Mouse (Mus musculus) heart, postnatal 4 days (tissue): ENCODE measurements at regions not wholly inside any gene's neighbourhood (a gene's known extent, or its start where the extent isn't known, plus 50 kb on each side); places are given as distances from the start of the nearest gene placed in this dataset.

Experiments
- DNase-seq: peaks from one replicate; pipeline ENCODE4 v3.0.0; 2021

- no peak for DNase-seq
Measured at GRCm38 (mm10) chr7:90030486-90031250, 49.9 kb upstream of the Eed start.

- DNase-seq = no peak
Measured at GRCm38 (mm10) chr7:90033086-90033485, 52.3 kb upstream of the Eed start.

- DNase-seq = peak; percentile 25
Measured at GRCm38 (mm10) chr7:90033640-90034312, 53.0 kb upstream of the Eed start.

- DNase-seq = no peak
Measured at GRCm38 (mm10) chr7:90034498-90034897, 53.7 kb upstream of the Eed start.

GRCm38 (mm10) chr7:90035396-90035795 is 54.6 kb upstream of the Eed start:
- no peak for DNase-seq

GRCm38 (mm10) chr7:90037736-90038135 is 57.0 kb upstream of the Eed start:
- no peak for DNase-seq

GRCm38 (mm10) chr7:90039504-90039903 is 58.7 kb upstream of the Eed start:
- no peak for DNase-seq

- DNase-seq = peak; percentile 46
Measured at GRCm38 (mm10) chr7:90040581-90041340, 60.0 kb upstream of the Eed start.

GRCm38 (mm10) chr7:90041565-90042024 is 60.8 kb upstream of the Eed start:
- no peak for DNase-seq

GRCm38 (mm10) chr7:90042364-90042763 is 61.6 kb upstream of the Eed start:
- DNase-seq = no peak

GRCm38 (mm10) chr7:90043526-90043925 is 62.7 kb upstream of the Eed start:
- no peak for DNase-seq

GRCm38 (mm10) chr7:90044100-90044698 is 63.4 kb upstream of the Eed start:
- no peak for DNase-seq

- DNase-seq = no peak
Measured at GRCm38 (mm10) chr7:90045208-90045800, 64.5 kb upstream of the Eed start.

- no peak for DNase-seq
Measured at GRCm38 (mm10) chr7:90046228-90046627, 65.4 kb upstream of the Eed start.

GRCm38 (mm10) chr7:90046862-90047261 is 66.1 kb upstream of the Eed start:
- DNase-seq = no peak

- no peak for DNase-seq
Measured at GRCm38 (mm10) chr7:90048401-90049307, 67.9 kb upstream of the Eed start.

- no peak for DNase-seq
Measured at GRCm38 (mm10) chr7:90049831-90050237, 69.1 kb upstream of the Eed start.

- no peak for DNase-seq
Measured at GRCm38 (mm10) chr7:90054795-90055511, 74.2 kb upstream of the Eed start.

GRCm38 (mm10) chr7:90057947-90058346 is 72.1 kb upstream of the Picalm start:
- DNase-seq = no peak

GRCm38 (mm10) chr7:90058636-90059035 is 71.4 kb upstream of the Picalm start:
- no peak for DNase-seq

GRCm38 (mm10) chr7:90059249-90059628 is 70.8 kb upstream of the Picalm start:
- no peak for DNase-seq
